Mouse (Mus musculus) lung, adult 18-20 months (tissue): Measurements from ENCODE around the gene Clasp1.

ENCODE experiments used
- DNase-seq, 2 experiments: peaks; one replicate each; pipeline ENCODE4 v3.0.0; 2022; ENCODE audit warnings: mixed read lengths in 2 of 2

The Clasp1 gene

DNA sequence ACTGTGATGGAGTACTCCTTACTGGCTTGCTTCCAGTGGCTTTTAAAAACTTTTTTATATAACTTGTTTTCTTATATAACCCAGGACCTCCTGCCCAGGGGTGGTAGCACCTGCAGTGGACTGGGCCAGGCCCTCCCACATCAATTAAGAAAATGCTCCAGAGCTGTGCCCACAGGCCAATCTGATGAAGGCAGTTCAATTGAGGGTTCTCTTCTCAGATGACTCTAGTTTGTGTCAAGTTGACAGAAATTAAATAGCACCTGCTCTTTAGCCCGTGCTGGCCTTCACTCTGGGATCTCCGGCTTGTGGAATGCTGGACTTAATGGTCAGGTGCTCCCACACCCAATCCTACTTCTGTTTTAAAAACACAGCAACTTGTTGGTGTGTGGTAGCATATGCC lies 112.8 kb downstream of the Clasp1 start:
- no peak for DNase-seq

DNA sequence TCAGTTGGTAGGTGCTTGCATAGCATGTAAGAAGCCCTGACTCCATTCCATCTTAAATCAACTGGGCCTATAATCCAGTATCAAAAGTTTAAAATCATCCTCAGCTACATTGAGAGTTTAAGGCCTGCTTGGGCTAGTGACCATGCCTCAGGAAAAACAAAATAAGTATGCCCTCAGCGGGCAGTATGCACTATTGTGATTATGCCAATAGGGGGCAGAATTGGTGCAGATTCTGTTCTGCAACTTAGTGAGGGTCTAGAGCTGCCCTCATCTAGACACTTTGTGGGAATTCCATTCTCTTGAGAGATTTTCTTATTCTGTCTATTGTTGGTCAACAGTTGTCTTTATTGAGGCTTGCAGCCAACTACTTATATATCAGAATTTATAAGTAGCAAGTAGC lies 116.9 kb downstream of the Clasp1 start:
- DNase-seq = no peak

DNA sequence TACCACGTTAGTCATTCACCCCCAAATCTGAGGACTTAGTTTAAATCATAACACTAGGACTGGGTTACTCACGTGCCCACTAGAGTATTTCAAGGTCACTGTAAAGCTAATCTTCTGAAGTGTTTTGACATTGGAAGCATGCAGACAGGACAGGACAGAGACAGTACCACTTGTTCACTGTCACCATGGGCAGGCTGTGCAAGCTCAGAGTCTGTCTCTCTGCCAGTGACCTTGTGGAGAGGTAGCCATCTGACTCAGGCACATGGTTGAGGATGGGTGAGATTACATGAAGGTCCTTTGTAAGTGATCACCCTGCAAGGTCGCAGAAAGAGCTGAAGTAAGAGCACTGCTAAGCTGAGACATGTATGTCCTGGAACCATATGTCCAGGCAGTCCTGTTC lies 122.1 kb downstream of the Clasp1 start:
- DNase-seq = no peak

DNA sequence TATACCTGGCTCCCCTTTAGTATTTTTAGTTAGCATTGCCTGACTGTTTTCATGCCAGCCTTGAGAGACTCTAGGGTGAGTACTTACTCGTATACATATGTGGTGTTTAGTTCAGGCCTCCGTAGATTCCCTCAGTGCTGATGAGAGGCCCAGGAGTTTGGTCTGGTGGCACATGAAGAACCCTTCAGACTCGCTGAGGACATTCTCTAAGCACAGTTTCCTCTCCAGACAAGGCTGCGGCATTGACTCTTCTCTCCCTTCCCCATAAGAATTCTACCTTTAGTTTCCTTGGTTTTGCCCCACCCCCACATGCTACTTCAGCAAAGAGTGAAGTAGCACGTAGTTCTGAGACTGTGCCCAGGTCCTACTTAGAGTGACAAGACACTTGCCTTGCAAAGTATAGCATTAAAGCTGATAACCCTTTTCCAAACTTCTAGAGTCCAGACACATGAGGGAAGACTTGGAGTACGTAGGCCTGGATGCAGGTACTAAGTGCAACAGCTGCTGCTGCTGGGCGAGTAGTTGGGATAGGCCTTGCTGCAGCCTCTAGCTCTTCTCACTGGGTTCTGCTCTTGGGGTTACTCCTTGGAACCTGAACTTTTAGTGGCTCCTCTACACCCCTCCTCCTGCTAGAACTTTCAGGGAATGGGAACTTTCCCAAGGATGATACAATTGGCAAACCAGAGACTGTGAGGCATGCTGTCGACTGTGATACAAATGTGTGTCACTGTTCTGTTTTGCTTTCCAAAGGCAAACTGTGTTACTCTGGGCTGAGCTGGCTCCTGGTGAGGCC lies 123.1 kb downstream of the Clasp1 start:
- DNase-seq = peak in 1 of 2 experiments; percentile 25

DNA sequence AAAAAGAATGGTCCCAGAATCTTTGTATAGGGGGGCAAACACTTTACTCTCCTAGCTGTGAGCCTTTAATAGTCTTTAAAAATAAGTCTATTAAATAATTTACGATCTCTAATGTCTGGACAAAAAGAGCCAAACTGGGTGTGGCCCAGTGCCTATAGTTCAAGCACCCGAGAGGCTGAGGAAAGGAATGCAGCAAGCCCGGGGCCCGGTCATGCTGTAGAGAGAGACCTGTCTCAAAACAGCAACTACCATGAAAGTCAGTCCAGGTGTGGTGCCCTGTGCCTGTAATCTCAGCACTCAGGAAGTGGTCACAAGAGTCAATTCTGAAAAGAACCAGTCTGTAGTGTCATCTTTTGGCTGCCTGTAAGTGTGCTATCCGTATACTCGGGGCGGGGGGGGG lies 127.4 kb downstream of the Clasp1 start:
- DNase-seq = no peak

DNA sequence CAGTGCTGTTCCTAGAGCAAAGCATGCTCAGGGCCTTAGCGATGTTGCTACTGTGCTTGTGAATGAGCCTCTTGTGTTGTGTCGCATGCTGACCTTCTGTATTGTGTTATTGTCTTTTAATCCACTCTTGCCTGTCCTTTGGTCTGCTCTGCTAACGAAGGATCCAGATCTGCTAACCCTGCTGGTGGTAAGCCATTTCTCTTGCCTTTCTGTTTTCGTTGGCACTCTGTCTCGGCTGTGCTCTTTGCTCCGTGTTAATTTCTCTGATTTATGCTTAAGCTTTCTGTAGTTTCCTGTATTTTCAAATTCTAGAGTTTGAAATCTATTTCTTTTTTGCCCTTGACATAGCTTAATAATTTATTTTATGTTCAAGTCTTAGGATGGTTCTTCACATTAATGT lies 134.3 kb downstream of the Clasp1 start:
- DNase-seq = no peak

DNA sequence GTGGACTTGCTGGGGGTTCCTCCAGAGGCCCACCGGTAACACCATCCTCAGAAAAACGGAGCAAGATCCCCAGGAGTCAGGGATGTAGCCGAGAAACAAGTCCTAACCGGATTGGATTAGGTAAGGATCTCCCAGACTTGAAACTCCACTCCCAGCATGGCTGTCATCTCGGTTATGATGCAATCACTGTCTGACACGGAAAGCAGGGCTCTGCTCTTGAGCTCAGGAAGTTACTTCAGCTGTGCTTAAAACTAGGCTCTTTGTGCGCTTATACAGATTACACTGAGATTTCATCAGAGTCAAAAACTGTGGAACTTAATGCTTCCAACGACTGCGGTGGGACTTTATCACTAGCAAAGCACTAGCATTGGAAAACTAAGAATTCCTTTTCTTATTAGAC lies 136.5 kb downstream of the Clasp1 start:
- peak; percentile 34 to 63 for DNase-seq

DNA sequence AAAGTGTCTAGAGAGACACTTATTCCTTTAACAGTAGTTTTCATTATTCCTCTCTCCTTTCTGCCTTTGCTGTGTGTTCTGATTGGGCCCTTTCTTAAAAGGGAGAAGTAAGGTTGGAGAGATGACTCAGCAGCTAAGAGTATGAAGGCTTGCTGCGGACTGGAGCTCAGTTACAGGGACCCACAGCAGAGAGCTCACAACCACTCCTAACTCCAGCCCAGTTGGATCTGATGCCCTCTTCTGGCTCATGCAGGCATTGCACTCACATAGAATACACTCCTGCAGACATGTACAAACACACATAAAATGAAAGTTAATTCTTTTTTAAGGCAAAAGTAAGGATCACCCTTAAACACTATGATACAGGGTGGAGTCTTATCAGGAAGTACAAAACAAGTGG lies 140.4 kb downstream of the Clasp1 start:
- DNase-seq = no peak

DNA sequence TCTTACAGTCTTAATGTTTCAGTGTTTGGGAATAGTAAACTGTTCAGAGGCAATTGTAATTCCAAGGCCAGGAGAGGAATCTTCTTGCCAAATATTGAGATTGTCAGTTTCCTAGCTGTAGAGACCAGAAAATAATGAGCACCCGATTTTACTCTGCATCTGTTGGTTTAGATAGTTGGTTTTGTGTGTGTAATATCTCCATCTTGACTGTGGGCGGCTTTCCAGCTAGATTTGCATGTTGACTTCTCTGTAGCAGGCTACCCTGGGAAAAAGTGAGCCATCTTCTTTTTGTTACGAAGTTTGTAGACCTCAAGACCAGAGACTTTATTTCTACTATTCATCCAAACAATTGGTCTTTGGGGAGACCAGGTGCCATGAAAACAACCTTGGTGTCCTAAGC lies 142.4 kb downstream of the Clasp1 start:
- no peak for DNase-seq

DNA sequence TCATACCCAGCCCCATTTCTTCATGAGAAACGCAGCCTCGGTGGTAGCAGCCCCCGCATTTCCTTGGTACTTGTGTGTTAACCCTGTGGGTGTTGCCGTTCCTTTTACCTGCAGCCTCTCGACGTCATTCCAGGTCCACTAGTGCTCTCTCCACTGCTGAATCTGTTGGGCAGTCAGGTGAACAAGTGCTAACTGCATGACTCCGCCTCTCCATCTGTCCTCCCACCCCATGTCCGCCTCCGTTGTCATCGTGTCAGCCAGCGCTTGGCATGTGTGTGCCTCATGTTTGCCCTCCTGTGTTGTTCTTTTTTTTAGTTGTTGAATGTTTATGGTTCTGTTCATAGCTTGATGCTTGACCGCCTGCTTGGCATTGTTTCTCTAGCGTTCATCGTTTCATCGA lies 147.2 kb downstream of the Clasp1 start:
- no peak for DNase-seq

DNA sequence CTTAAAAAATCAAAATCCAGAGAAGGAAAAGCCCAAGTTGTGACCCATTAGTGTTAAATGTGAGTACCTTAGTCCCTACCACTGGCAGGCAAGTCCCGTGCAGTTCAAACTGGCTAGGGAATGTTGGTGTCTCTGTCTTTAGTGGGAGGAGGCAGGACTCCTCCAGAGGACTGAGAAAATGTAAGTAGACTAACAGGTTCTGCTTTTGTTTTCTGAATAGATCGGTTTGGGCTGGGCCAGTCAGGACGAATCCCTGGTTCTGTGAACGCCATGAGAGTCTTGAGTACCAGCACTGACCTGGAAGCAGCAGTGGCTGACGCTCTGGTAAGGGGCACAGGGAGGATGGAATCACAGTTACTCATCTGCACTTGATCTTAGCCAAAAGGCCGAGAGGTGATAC lies 150.2 kb downstream of the Clasp1 start:
- no peak for DNase-seq

DNA sequence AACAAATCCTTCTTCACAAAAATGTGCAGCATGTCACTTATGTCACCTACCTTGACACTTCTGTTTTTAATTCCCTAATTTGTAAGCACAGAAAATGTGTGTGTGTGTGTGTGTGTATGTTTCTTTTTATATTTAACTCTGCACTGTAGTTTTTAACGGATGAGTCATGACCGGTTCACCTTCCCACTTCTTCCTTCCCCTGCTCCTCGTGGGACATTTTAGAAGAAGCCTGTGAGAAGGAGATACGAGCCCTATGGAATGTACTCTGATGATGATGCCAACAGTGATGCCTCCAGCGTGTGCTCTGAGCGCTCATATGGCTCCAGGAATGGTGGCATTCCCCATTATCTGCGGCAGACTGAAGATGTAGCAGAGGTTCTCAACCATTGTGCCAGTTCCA lies 154.0 kb downstream of the Clasp1 start:
- DNase-seq = no peak

DNA sequence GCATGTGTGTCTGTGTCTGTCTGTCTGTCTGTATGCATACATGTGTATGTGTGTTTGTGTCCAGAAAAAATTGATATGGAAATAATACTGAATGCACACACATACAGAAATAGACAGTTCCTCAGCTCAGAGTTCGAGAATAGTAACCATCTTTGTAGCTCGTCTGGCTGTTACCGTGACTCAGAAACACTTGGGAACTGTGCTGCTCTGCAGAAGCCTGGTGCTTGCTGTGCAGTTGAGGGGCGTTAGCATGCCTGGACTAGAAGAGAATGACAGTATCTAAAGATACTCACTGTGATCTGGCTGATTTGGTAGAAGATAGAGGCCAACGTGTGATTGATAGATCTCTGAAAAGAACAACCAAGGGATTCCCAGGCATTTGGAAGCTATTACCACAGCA lies 159.9 kb downstream of the Clasp1 start:
- no peak for DNase-seq

DNA sequence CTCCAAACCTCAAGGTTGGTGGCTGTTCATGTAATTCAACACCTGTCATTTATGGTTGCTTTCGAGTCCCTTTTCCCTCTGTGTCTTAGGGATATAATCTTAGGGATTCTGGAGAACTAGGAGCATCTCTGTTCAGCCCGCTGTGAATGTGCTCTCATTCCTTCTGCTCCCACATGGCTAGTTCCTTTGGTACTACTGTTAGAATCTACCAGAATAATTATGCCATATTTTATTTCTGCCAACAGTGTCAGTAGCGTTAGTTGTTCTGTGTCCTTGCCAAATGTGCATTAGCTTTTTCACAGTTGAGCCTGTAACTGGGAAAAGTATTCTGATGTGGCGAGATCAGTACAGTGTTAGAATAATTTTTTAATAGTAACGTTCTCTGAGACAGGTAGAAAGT lies 162.3 kb downstream of the Clasp1 start:
- DNase-seq = no peak

DNA sequence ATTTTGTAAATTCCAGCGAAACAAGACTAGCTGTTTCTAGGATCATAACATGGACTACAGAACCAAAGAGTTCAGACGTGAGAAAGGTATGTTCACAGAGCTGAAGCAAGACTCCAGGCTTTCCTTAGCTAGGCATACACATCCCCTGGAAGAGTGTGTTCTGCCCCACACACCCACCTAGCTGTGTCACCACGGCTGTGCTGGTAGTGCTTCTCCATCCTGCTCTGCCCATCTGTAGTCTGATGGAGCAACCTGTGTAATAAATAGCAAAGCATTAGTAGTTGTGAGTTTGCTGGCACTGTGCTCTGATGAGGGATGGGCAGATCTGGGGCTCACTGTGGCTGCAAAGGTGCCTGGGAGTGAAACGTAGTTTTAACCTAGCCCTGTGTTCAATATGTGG lies 163.2 kb downstream of the Clasp1 start:
- no peak for DNase-seq

DNA sequence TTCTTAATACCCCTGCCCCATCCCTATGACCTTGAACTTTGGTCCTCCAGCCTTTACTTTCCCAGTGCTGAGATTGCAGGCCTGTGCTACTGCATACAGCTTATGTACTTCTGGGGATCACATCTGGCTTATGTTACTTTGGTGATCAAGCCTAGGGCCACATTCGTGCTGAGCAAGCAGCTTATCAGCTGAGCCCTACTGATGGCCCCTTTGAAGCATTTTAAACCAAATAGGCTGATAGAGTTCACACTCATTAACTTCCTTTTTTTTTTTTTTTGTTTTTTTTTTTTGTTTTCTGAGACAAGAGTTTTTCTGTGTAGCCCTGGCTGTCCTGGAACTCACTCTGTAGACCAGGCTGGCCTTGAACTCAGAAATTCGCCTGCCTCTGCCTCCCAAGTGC lies 164.2 kb downstream of the Clasp1 start:
- no peak for DNase-seq

DNA sequence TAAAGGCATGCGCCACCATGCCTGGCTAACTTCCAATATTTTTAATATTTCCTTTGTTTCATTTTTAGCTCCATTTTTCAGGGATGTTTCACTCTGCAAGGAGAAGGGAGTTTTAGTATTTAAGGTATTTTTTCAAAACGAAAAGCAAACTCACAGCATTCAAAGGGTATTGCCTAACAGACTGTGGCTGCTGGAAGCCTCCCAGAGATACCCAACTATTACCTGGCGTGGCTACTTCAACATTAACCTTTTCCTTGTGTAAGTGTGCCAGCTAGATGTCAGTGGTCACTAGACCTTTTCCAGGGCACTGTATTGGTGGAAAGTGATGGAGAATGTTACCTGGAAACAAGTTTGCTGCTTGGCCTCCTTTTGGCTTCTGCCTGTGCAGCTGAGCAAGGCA lies 164.6 kb downstream of the Clasp1 start:
- DNase-seq = peak; percentile 48 to 61

DNA sequence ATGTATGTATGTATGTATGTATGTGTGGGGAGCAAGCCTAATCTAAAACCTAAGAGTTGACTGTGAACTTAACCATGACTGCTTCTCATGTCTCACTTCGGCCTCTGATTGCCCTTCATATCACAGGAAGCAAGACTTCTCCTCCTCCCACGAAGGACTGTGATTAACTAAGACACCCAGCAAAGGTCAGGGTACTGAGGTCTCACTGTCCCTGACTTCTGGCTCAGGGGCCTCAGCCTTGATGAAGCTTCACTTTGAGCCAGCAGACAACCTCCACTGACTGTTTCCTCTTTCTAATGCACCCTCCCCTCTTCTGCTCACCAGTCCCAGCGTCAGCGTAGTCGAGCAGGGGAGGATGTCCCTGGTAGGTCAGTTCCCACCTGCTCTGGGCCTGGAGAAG lies 166.1 kb downstream of the Clasp1 start:
- no peak for DNase-seq

DNA sequence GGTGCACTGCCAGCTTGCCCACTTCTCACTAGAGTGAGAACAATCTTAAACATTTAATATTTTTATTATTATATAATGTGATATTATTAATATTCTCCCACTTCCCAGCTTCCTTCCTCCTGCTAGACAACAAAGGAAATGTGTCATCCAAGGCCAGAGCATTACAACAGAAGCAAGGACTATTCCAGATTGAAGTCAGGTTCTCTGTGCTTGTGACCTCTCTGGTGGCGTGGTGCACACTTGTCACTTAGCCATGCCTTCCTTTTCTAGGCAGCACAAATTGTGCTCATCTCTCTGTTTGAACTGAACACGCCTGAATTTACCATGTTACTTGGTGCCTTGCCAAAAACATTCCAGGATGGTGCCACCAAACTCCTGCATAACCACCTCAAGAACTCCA lies 170.9 kb downstream of the Clasp1 start:
- DNase-seq = no peak

DNA sequence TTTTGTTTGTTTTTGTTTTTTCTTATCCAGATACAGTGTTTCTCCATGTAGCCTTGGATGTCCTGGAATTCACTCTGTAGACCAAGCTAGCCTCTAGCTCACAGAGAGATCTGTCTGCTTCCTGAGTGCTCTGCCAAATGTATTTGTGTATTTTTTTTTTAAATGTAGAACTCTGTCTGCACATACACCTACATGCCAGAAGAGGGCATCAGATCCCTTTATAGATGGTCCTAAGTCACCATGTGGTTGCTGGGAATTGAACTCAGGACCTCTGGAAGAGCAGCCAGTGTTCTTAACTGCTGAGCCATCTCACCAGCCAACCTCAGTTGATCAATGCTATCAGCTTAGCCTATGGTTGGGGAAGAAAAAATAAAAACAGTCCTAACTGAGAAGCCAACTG lies 175.7 kb downstream of the Clasp1 start:
- no peak for DNase-seq

DNA sequence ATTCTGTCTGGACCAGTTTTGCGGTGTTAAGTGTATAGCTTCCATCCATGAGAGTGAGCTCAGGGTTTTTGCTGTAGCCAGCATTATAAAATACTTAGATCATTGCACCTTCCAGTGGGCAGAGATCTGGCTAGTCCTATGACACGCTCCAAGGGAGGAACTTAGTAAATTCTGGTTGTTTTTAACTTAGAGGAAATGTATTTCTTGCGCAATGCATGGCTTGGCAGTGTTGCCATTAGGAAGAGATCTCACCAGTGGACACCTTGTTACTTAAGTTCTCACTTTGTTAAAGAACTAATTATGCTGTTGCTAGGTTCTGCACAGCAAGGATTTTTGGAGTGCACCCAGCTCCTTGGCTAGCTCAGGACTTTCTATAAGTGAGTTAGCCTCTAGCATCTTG lies 178.8 kb downstream of the Clasp1 start:
- no peak for DNase-seq

DNA sequence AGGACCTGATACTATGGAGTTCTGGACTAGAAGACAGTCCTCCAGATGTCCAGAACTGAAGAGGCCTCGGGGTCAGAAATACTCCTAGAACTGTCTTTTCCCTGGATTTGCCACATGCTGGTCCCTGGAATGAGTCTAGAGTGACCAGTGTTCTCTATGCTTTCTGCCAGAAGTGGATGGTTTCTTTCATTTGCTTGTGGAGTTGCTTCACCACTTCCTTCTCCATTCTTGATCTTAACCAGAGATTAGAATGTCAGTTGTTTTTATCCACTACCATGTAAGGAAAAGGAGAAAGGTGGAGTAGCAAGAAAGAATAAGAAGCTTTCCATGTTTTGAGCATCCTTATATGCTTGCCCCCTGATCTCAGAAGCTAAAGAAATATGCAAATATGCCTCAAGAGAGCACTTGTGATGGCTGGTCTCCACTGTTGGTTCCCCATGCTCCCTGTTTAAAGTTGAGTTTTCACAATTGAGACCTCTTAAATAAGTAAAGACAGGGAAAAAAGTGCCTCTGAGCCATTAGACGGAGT lies 191.4 kb downstream of the Clasp1 start:
- DNase-seq = no peak

DNA sequence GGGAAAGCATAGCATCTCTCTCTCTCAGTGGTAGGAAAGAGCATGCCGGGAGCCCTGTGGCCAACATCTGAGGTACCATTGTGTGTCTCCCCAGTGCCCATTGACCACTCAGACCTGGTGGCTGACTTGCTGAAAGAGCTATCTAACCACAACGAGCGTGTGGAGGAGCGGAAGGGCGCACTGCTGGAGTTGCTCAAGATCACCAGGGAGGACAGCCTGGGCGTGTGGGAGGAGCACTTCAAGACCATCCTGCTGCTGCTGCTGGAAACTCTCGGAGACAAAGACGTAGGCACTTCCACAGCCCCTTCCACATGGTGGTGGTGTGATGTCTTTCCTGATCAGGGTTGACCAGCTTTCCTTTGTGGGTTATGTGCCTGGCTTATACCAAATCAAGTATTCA lies 192.3 kb downstream of the Clasp1 start:
- no peak for DNase-seq

DNA sequence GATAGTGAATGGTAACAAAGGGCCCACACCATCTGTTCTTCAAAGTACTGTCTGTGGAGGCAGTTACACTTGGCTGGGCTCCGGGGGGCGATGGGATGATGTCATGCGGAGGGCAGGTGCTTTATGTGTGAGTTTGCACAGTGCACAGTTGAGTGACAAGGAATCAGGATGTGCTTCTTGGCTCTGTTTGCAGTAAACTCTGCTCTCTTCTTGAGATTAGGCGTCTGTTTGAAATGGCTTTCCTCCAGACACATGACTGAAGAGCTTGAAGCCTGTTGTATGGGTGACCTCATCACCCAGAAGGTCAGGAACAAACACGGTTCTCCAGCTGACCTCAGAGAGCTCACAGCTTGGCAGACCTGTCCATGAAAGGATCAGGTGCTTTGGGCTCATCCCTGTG lies 200.9 kb downstream of the Clasp1 start:
- DNase-seq = peak; percentile 49 to 73

DNA sequence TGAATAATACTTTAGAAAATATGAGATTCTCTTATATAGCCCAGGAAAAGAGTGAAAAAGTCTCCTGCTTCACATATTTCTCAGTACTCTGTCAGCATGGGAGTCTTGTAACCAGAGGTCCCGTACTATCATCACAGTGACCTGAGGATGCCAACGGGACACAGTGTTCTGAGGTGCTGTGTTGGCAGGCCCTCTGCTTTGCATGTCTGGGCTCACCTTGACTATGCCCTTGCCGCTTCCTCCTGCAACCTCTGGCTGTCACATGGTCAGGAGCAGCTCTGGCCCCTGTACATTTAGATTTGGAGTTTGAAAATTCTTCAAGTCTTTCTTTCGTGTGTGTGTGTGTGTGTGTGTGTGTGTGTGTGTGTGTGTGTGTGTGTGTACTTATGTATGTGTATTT lies 204.1 kb downstream of the Clasp1 start:
- DNase-seq = no peak
